Mouse (Mus musculus) limb, embryonic 10.5 days (tissue): ENCODE data around the gene Lpin2. TPM values are rescaled to one million over a fixed set of nuclear protein-coding genes. Genes with fewer than 3 reads are reported as not detected.
A peak's percentile ranks its signal among the peaks of the same experiment; 100 is the strongest.

Experiments
- DNase-seq: peaks from one replicate; pipeline ENCODE4 v3.0.0-alpha.2; 2017; ENCODE audit warnings: low spot score
- H3K27ac ChIP-seq: fragments of 300-500 bp; sonication (generic); 2 replicates; pipeline ENCODE4 v1.5.1; 2016; ENCODE audit warnings: mild to moderate bottlenecking
- H3K27me3 ChIP-seq: fragments of 300-500 bp; sonication (generic); 2 replicates; pipeline ENCODE4 v1.6.1; 2016; ENCODE audit warnings: low read depth, mild to moderate bottlenecking; ENCODE audit not compliant: poor library complexity, severe bottlenecking
- H3K36me3 ChIP-seq: fragments of 300-500 bp; sonication (generic); 2 replicates; pipeline ENCODE4 v1.6.1; 2016; ENCODE audit warnings: mild to moderate bottlenecking, moderate library complexity
- H3K4me1 ChIP-seq: fragments of 300-500 bp; sonication (generic); 2 replicates; pipeline ENCODE4 v1.6.1; 2016
- H3K4me3 ChIP-seq: fragments of 300-500 bp; sonication (generic); 2 replicates; pipeline ENCODE4 v1.5.1; 2016; ENCODE audit warnings: mild to moderate bottlenecking, moderate library complexity
- H3K9me3 ChIP-seq: fragments of 300-500 bp; sonication (generic); replicated peaks from 2 replicates; pipeline ENCODE4 v1.6.1; 2016; ENCODE audit warnings: mild to moderate bottlenecking
- WGBS: fragments of 180-500 bp; shearing (Covaris S2); methylation state at CpG from one replicate; pipeline ENCODE4 v1.1.7; 2016; 5-methylcytosine and 5-hydroxymethylcytosine counted together
- polyA plus RNA-seq: library from polyadenylated mRNA; unstranded; fragments of >200 nt; fragmentation: Nextera tagmentation; extraction: Ambion mirVana; gene quantifications from 2 replicates; pipeline ENCODE4 v1.2.1, GENCODE M21; 2016

The Lpin2 gene
- polyA plus RNA-seq, 1 experiment from 2014 or later: 51.8 TPM

- H3K4me1 ChIP-seq: peaks cover 17% of the 10 kb centered on the region
- peaks cover 14% of the 10 kb centered on the region for H3K36me3 ChIP-seq
- H3K9me3 ChIP-seq: no peaks in the 10 kb centered on the region
- H3K4me3 ChIP-seq: no peak overlapping the region
- 90% methylated on average over 6 of the region's 6 CpGs for WGBS
- H3K27me3 ChIP-seq: no peaks in the 10 kb centered on the region
- no peak for DNase-seq
- peak overlapping the region; percentile 36; the same call in 1 of the 2 replicates for H3K27ac ChIP-seq
These were observed 29.7 kb downstream of the Lpin2 start for GRCm38 (mm10) chr17:71211962-71212646.

GRCm38 (mm10) chr17:71213666-71214065 lies 31.3 kb downstream of the Lpin2 start:
- no peak overlapping the region for H3K4me3 ChIP-seq
- H3K27me3 ChIP-seq: no peaks in the 10 kb centered on the region
- peaks cover 17% of the 10 kb centered on the region for H3K4me1 ChIP-seq
- H3K9me3 ChIP-seq: no peaks in the 10 kb centered on the region
- DNase-seq: no peak
- H3K36me3 ChIP-seq: peaks cover 20% of the 10 kb centered on the region
- WGBS: 90% methylated on average over 1 of the region's 1 CpGs
- H3K27ac ChIP-seq: no peak overlapping the region

GRCm38 (mm10) chr17:71214514-71215240 lies 32.3 kb downstream of the Lpin2 start:
- H3K36me3 ChIP-seq: peaks cover 25% of the 10 kb centered on the region
- no peak overlapping the region for H3K27ac ChIP-seq
- DNase-seq: no peak
- H3K27me3 ChIP-seq: no peaks in the 10 kb centered on the region
- H3K9me3 ChIP-seq: no peaks in the 10 kb centered on the region
- peaks cover 17% of the 10 kb centered on the region for H3K4me1 ChIP-seq
- no peak overlapping the region for H3K4me3 ChIP-seq
- 90% methylated on average over 17 of the region's 17 CpGs for WGBS

- H3K36me3 ChIP-seq: peaks cover 25% of the 10 kb centered on the region
- no peaks in the 10 kb centered on the region for H3K9me3 ChIP-seq
- no peak overlapping the region for H3K4me3 ChIP-seq
- WGBS: 83% methylated on average over 2 of the region's 2 CpGs
- no peaks in the 10 kb centered on the region for H3K27me3 ChIP-seq
- DNase-seq: no peak
- no peak overlapping the region for H3K27ac ChIP-seq
- peaks cover 17% of the 10 kb centered on the region for H3K4me1 ChIP-seq
These were observed 33.0 kb downstream of the Lpin2 start for GRCm38 (mm10) chr17:71215241-71215839.

GRCm38 (mm10) chr17:71216263-71216662 lies 33.9 kb downstream of the Lpin2 start:
- no peak overlapping the region for H3K27ac ChIP-seq
- H3K4me3 ChIP-seq: no peak overlapping the region
- peaks cover 35% of the 10 kb centered on the region for H3K36me3 ChIP-seq
- no peaks in the 10 kb centered on the region for H3K27me3 ChIP-seq
- peaks cover 17% of the 10 kb centered on the region for H3K4me1 ChIP-seq
- no peak for DNase-seq
- H3K9me3 ChIP-seq: no peaks in the 10 kb centered on the region
- WGBS: 91% methylated on average over 2 of the region's 2 CpGs

GRCm38 (mm10) chr17:71217111-71217685 lies 34.8 kb downstream of the Lpin2 start:
- Histone ChIP-seq H3K27ac (no peak overlapping the region), H3K36me3 (peaks cover 35% of the 10 kb centered on the region), H3K27me3 (no peaks in the 10 kb centered on the region), H3K9me3 (no peaks in the 10 kb centered on the region), H3K4me1 (peaks cover 12% of the 10 kb centered on the region), H3K4me3 (no peak overlapping the region)
- DNase-seq: no peak
- WGBS: 90% methylated on average over 5 of the region's 5 CpGs

GRCm38 (mm10) chr17:71221383-71221782 lies 39.0 kb downstream of the Lpin2 start:
- H3K4me3 ChIP-seq: no peak overlapping the region
- WGBS: 94% methylated on average over 3 of the region's 3 CpGs
- H3K27ac ChIP-seq: no peak overlapping the region
- H3K27me3 ChIP-seq: no peaks in the 10 kb centered on the region
- H3K36me3 ChIP-seq: peaks cover 60% of the 10 kb centered on the region
- H3K4me1 ChIP-seq: peaks cover 4% of the 10 kb centered on the region; the same call in 1 of the 2 replicates
- DNase-seq: no peak
- no peaks in the 10 kb centered on the region for H3K9me3 ChIP-seq

- 88% methylated on average over 5 of the region's 5 CpGs for WGBS
- peaks cover 4% of the 10 kb centered on the region; the same call in 1 of the 2 replicates for H3K4me1 ChIP-seq
- no peak overlapping the region for H3K4me3 ChIP-seq
- H3K27ac ChIP-seq: no peak overlapping the region
- no peak for DNase-seq
- H3K36me3 ChIP-seq: peaks cover 43% of the 10 kb centered on the region
- no peaks in the 10 kb centered on the region for H3K27me3 ChIP-seq
- H3K9me3 ChIP-seq: no peaks in the 10 kb centered on the region
These were observed 41.3 kb downstream of the Lpin2 start for GRCm38 (mm10) chr17:71223676-71224075.

- Histone ChIP-seq H3K9me3 (no peaks in the 10 kb centered on the region), H3K36me3 (peaks cover 45% of the 10 kb centered on the region), H3K4me1 (peaks cover 4% of the 10 kb centered on the region; the same call in 1 of the 2 replicates), H3K27me3 (no peaks in the 10 kb centered on the region), H3K27ac (no peak overlapping the region), H3K4me3 (no peak overlapping the region)
- 90% methylated on average over 2 of the region's 2 CpGs for WGBS
- no peak for DNase-seq
These were observed 42.2 kb downstream of the Lpin2 start for GRCm38 (mm10) chr17:71224521-71224920.

GRCm38 (mm10) chr17:71225091-71225490 lies 42.7 kb downstream of the Lpin2 start:
- Histone ChIP-seq H3K9me3 (no peaks in the 10 kb centered on the region), H3K4me1 (peaks cover 4% of the 10 kb centered on the region; the same call in 1 of the 2 replicates), H3K27ac (no peak overlapping the region), H3K27me3 (no peaks in the 10 kb centered on the region), H3K4me3 (no peak overlapping the region), H3K36me3 (peaks cover 51% of the 10 kb centered on the region)
- peak; percentile 53 for DNase-seq
- WGBS: 37% methylated on average over 5 of the region's 5 CpGs

GRCm38 (mm10) chr17:71227128-71227895 lies 45.0 kb downstream of the Lpin2 start:
- 92% methylated on average over 9 of the region's 9 CpGs for WGBS

GRCm38 (mm10) chr17:71228651-71229050 lies 46.3 kb downstream of the Lpin2 start:
- Histone ChIP-seq H3K36me3 (peaks cover 67% of the 10 kb centered on the region), H3K27me3 (no peaks in the 10 kb centered on the region), H3K9me3 (no peaks in the 10 kb centered on the region), H3K4me1 (no peaks in the 10 kb centered on the region), H3K4me3 (no peak overlapping the region), H3K27ac (no peak overlapping the region)
- DNase-seq: no peak
- 91% methylated on average over 7 of the region's 7 CpGs for WGBS

More at GRCm38 (mm10) chr17:71227128-71227895, 45.0 kb downstream of the Lpin2 start:
- Histone ChIP-seq H3K4me3 (no peak overlapping the region), H3K9me3 (no peaks in the 10 kb centered on the region), H3K27me3 (no peaks in the 10 kb centered on the region), H3K27ac (no peak overlapping the region), H3K36me3 (peaks cover 60% of the 10 kb centered on the region), H3K4me1 (peaks cover 4% of the 10 kb centered on the region; the same call in 1 of the 2 replicates)
- no peak for DNase-seq
